Mouse (Mus musculus): ENCODE measurements around the gene Lmo2. TPM values are rescaled to one million over a fixed set of nuclear protein-coding genes. Genes with fewer than 3 reads are reported as not detected.

The Lmo2 gene
- polyA plus RNA-seq, 1 experiment, result 0.84 TPM

- Histone ChIP-seq H3K27ac (ENCODE audit: insufficient read depth, low read length) (no peak overlapping the region), H3K4me3 (ENCODE audit: insufficient read depth, low read length) (no peak overlapping the region), H3K4me1 (ENCODE audit: control insufficient read depth, insufficient read depth, low read length) (no peaks in the 10 kb centered on the region)
- no peak for TF ChIP-seq POLR2A (IDR thresholded peaks at IDR 0.05; ENCODE audit: low read depth, low read length)
- TF ChIP-seq CTCF (IDR thresholded peaks at IDR 0.05; ENCODE audit: borderline replicate concordance, insufficient read depth, low read length), result no peak
These were observed 30.1 kb upstream of the Lmo2 start for GRCm38 (mm10) chr2:103927610-103928145.

- Histone ChIP-seq H3K4me1 (ENCODE audit: control insufficient read depth, insufficient read depth, low read length) (no peaks in the 10 kb centered on the region), H3K4me3 (ENCODE audit: insufficient read depth, low read length) (no peak overlapping the region), H3K27ac (ENCODE audit: insufficient read depth, low read length) (no peak overlapping the region)
- no peak for TF ChIP-seq POLR2A (IDR thresholded peaks at IDR 0.05; ENCODE audit: low read depth, low read length)
- no peak for TF ChIP-seq CTCF (IDR thresholded peaks at IDR 0.05; ENCODE audit: borderline replicate concordance, insufficient read depth, low read length)
These were observed 27.3 kb upstream of the Lmo2 start for GRCm38 (mm10) chr2:103930306-103931019.

- Histone ChIP-seq H3K4me3 (ENCODE audit: insufficient read depth, low read length) (no peak overlapping the region), H3K27ac (ENCODE audit: insufficient read depth, low read length) (no peak overlapping the region), H3K4me1 (ENCODE audit: control insufficient read depth, insufficient read depth, low read length) (no peaks in the 10 kb centered on the region)
- TF ChIP-seq CTCF (IDR thresholded peaks at IDR 0.05; ENCODE audit: borderline replicate concordance, insufficient read depth, low read length), result no peak
- TF ChIP-seq POLR2A (IDR thresholded peaks at IDR 0.05; ENCODE audit: low read depth, low read length), result no peak
These were observed 26.3 kb upstream of the Lmo2 start for GRCm38 (mm10) chr2:103931511-103931911.

GRCm38 (mm10) chr2:103932025-103932424 is 25.8 kb upstream of the Lmo2 start:
- Histone ChIP-seq H3K4me1 (ENCODE audit: control insufficient read depth, insufficient read depth, low read length) (no peaks in the 10 kb centered on the region), H3K4me3 (ENCODE audit: insufficient read depth, low read length) (no peak overlapping the region), H3K27ac (ENCODE audit: insufficient read depth, low read length) (no peak overlapping the region)
- TF ChIP-seq CTCF (IDR thresholded peaks at IDR 0.05; ENCODE audit: borderline replicate concordance, insufficient read depth, low read length), result no peak
- TF ChIP-seq POLR2A (IDR thresholded peaks at IDR 0.05; ENCODE audit: low read depth, low read length), result no peak

- no peak for TF ChIP-seq CTCF (IDR thresholded peaks at IDR 0.05; ENCODE audit: borderline replicate concordance, insufficient read depth, low read length)
- no peak for TF ChIP-seq POLR2A (IDR thresholded peaks at IDR 0.05; ENCODE audit: low read depth, low read length)
- H3K4me3 ChIP-seq (ENCODE audit: insufficient read depth, low read length), result no peak overlapping the region
- no peaks in the 10 kb centered on the region for H3K4me1 ChIP-seq (ENCODE audit: control insufficient read depth, insufficient read depth, low read length)
- H3K27ac ChIP-seq (ENCODE audit: insufficient read depth, low read length), result no peak overlapping the region
These were observed 25.3 kb upstream of the Lmo2 start for GRCm38 (mm10) chr2:103932480-103932879.

GRCm38 (mm10) chr2:103934270-103934669 is 23.5 kb upstream of the Lmo2 start:
- H3K4me3 ChIP-seq (ENCODE audit: insufficient read depth, low read length), result no peak overlapping the region
- TF ChIP-seq CTCF (IDR thresholded peaks at IDR 0.05; ENCODE audit: borderline replicate concordance, insufficient read depth, low read length) (no peak), POLR2A (IDR thresholded peaks at IDR 0.05; ENCODE audit: low read depth, low read length) (no peak)
- H3K27ac ChIP-seq (ENCODE audit: insufficient read depth, low read length), result no peak overlapping the region
- H3K4me1 ChIP-seq (ENCODE audit: control insufficient read depth, insufficient read depth, low read length), result no peaks in the 10 kb centered on the region

GRCm38 (mm10) chr2:103934670-103935069 is 23.1 kb upstream of the Lmo2 start:
- TF ChIP-seq POLR2A (IDR thresholded peaks at IDR 0.05; ENCODE audit: low read depth, low read length) (no peak), CTCF (IDR thresholded peaks at IDR 0.05; ENCODE audit: borderline replicate concordance, insufficient read depth, low read length) (no peak)
- no peaks in the 10 kb centered on the region for H3K4me1 ChIP-seq (ENCODE audit: control insufficient read depth, insufficient read depth, low read length)
- no peak overlapping the region for H3K4me3 ChIP-seq (ENCODE audit: insufficient read depth, low read length)
- no peak overlapping the region for H3K27ac ChIP-seq (ENCODE audit: insufficient read depth, low read length)

GRCm38 (mm10) chr2:103935691-103936435 is 21.9 kb upstream of the Lmo2 start:
- TF ChIP-seq CTCF (IDR thresholded peaks at IDR 0.05; ENCODE audit: borderline replicate concordance, insufficient read depth, low read length) (no peak), POLR2A (IDR thresholded peaks at IDR 0.05; ENCODE audit: low read depth, low read length) (no peak)
- H3K4me1 ChIP-seq (ENCODE audit: control insufficient read depth, insufficient read depth, low read length), result no peaks in the 10 kb centered on the region

GRCm38 (mm10) chr2:103936666-103937065 is 21.1 kb upstream of the Lmo2 start:
- no peaks in the 10 kb centered on the region for H3K4me1 ChIP-seq (ENCODE audit: control insufficient read depth, insufficient read depth, low read length)
- no peak overlapping the region for H3K27ac ChIP-seq (ENCODE audit: insufficient read depth, low read length)
- H3K4me3 ChIP-seq (ENCODE audit: insufficient read depth, low read length), result no peak overlapping the region

More at GRCm38 (mm10) chr2:103935691-103936435, 21.9 kb upstream of the Lmo2 start:
- H3K27ac ChIP-seq (ENCODE audit: insufficient read depth, low read length), result no peak overlapping the region
- H3K4me3 ChIP-seq (ENCODE audit: insufficient read depth, low read length), result no peak overlapping the region

GRCm38 (mm10) chr2:103937670-103938069 is 20.1 kb upstream of the Lmo2 start:
- no peak overlapping the region for H3K4me3 ChIP-seq (ENCODE audit: insufficient read depth, low read length)
- H3K27ac ChIP-seq (ENCODE audit: insufficient read depth, low read length), result no peak overlapping the region
- TF ChIP-seq POLR2A (IDR thresholded peaks at IDR 0.05; ENCODE audit: low read depth, low read length) (no peak), CTCF (IDR thresholded peaks at IDR 0.05; ENCODE audit: borderline replicate concordance, insufficient read depth, low read length) (no peak)
- H3K4me1 ChIP-seq (ENCODE audit: control insufficient read depth, insufficient read depth, low read length), result no peaks in the 10 kb centered on the region

More at GRCm38 (mm10) chr2:103936666-103937065, 21.1 kb upstream of the Lmo2 start:
- TF ChIP-seq CTCF (IDR thresholded peaks at IDR 0.05; ENCODE audit: borderline replicate concordance, insufficient read depth, low read length) (no peak), POLR2A (IDR thresholded peaks at IDR 0.05; ENCODE audit: low read depth, low read length) (no peak)
